Mouse (Mus musculus) liver, embryonic 13.5 days (tissue): ENCODE results near the gene Ccdc159. TPM values are rescaled to one million over a fixed set of nuclear protein-coding genes. Genes with fewer than 3 reads are reported as not detected.

ENCODE experiments used
- ATAC-seq: fragments of 200-750 bp; cut with Nextera tagmentation; 2 replicates; pipeline ENCODE4 v1.8.0; 2017; ENCODE audit warnings: low read depth, mild to moderate bottlenecking, moderate number of reproducible peaks, moderate library complexity
- DNase-seq: peaks from one replicate; pipeline ENCODE4 v3.0.0; 2022
- H3K27ac ChIP-seq: fragments of 300-500 bp; sonication (generic); 2 replicates; pipeline ENCODE4 v1.5.1; 2015; ENCODE audit warnings: moderate library complexity, mild to moderate bottlenecking, inconsistent platforms
- H3K27me3 ChIP-seq: fragments of 300-500 bp; sonication (generic); 2 replicates; pipeline ENCODE4 v1.6.1; 2015; ENCODE audit warnings: mild to moderate bottlenecking, inconsistent platforms
- H3K36me3 ChIP-seq: fragments of 300-500 bp; sonication (generic); 2 replicates; pipeline ENCODE4 v1.6.1; 2015; ENCODE audit warnings: mild to moderate bottlenecking, inconsistent platforms
- H3K4me1 ChIP-seq: fragments of 300-500 bp; sonication (generic); replicated peaks from 2 replicates; pipeline ENCODE4 v1.6.1; 2015; ENCODE audit warnings: inconsistent platforms
- H3K4me2 ChIP-seq: fragments of 300-500 bp; sonication (generic); 2 replicates; pipeline ENCODE4 v1.6.1; 2015; ENCODE audit warnings: inconsistent platforms, mild to moderate bottlenecking, moderate library complexity
- H3K4me3 ChIP-seq: fragments of 300-500 bp; sonication (generic); replicated peaks from 2 replicates; pipeline ENCODE4 v1.5.1; 2015; ENCODE audit warnings: mild to moderate bottlenecking, inconsistent platforms
- H3K9ac ChIP-seq: fragments of 300-500 bp; sonication (generic); 2 replicates; pipeline ENCODE4 v1.6.1; 2015; ENCODE audit warnings: mild to moderate bottlenecking, inconsistent platforms
- H3K9me3 ChIP-seq: fragments of 300-500 bp; sonication (generic); replicated peaks from 2 replicates; pipeline ENCODE4 v1.6.1; 2016; ENCODE audit warnings: inconsistent platforms
- WGBS: fragments of 180-500 bp; shearing (Covaris S2); methylation state at CpG from one replicate; pipeline ENCODE4 v1.1.7; 2015; ENCODE audit not compliant: insufficient replicate concordance; 5-methylcytosine and 5-hydroxymethylcytosine counted together
- polyA plus RNA-seq: library from polyadenylated mRNA; unstranded; fragments of >200 nt; fragmentation: Nextera tagmentation; extraction: Ambion mirVana; gene quantifications from 2 replicates; pipeline ENCODE4 v1.2.1, GENCODE M21; 2015

Ccdc159 gene
- polyA plus RNA-seq: 1.0 and 1.2 TPM in 2 replicates

DNA sequence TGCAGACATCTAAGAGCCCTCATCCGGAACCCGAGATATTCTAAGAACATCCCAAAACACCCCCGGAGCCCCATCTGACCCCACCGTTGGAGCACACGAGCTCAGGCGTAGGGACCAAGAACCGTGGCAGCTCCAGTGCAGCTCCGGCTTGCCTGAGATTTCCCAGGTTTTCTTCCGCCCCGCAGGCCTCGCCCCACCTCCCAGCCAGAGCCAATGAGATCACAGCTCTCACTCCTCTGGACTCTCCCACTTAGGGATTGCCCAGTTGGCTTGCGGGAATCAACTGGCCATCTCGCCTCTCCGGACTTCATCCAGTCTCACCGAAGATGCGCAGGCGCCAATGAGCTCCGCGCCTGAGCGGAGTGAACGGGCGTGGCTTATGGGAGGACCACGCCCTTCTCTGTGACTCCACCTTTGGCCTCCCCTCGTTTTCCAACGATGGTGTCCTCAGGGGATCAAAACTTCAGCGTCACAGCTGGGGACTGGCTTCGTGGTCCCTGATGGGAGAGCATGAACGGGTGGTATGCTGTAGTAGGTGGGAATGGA, at the start of gene Ccdc159, which contains the start of gene Tmem205:
Gene Ccdc159, plus strand, starts transcription at position 264 of the 546 bp plus-strand sequence.
Gene Tmem205, minus strand, starts transcription at position 349 of the 546 bp plus-strand sequence.
- 0% methylated on average over 28 of the region's 28 CpGs for WGBS
- H3K27ac ChIP-seq: 0 out of 2 replicates have a peak within 1 kb of the TSS, but pooled peaks have one; percentile 15
- no peaks in the 10 kb centered on the region; the same call in 1 of the 2 replicates for H3K36me3 ChIP-seq
- no peaks in the 10 kb centered on the region for H3K27me3 ChIP-seq
- H3K4me3 ChIP-seq: peak within 1 kb of the TSS; percentile 57
- H3K4me2 ChIP-seq: peak within 1 kb of the TSS; percentile 59
- ATAC-seq (peak; percentile 81), DNase-seq (peak; percentile 75)
- H3K9me3 ChIP-seq: no peaks in the 10 kb centered on the region
- H3K4me1 ChIP-seq: peaks cover 50% of the 10 kb centered on the region
- H3K9ac ChIP-seq: peak within 1 kb of the TSS; percentile 59

DNA sequence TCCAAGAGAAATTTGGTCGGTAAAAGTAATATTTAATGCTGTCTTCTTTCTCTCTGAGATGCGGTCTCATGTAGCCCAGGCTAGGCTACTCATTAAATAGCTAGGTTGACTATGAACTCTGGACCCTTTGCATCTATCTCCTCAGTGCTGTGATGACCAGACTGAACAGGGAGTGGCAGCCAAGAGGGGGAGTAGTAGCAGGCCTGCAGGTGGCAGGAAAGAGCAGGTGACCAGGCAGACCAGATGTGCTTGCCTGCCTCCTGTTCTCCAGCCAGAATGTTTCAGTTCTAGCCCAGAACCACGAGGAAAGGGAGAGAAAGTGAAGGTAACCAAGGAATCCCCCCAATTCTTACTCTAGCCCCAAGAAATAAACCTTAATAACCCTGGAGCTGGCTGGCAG, 38.0 kb upstream of the Ccdc159 start:
- Histone ChIP-seq H3K4me3 (no peak overlapping the region), H3K4me1 (no peaks in the 10 kb centered on the region), H3K9ac (no peak overlapping the region), H3K27me3 (peaks cover 7% of the 10 kb centered on the region; the same call in 1 of the 2 replicates), H3K27ac (no peak overlapping the region), H3K36me3 (no peaks in the 10 kb centered on the region), H3K9me3 (no peaks in the 10 kb centered on the region), H3K4me2 (no peak overlapping the region)
- ATAC-seq: no peak
- 40% methylated on average over 3 of the region's 3 CpGs for WGBS
- no peak for DNase-seq

DNA sequence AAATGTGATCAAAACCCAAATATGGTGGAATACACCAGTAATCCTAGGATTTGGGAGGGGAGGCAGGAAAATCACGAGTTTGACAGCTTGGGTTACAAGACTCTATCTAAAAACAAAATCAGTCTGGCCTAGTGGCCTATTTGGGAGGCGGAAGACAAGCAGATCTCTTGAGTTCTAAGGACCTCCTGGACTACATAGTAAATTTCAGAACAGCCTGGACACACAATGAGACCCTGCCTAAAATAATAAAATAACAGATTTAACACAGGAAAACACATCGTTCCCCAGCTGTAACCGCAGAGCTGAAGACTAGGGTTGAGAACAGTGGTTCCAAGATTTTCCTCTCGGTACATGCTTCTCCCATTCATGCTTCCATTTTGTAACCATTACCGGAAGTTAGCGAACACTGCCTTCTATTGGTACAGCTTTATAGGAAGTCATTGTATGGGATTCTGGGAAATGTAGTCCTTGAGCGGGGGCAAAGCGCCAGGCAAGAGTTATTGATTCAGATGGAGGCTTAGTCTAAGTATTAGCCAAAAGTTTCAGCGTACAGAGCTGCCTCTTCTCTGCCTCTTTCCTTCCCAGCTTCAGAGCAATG, 25.9 kb upstream of the Ccdc159 start:
- Histone ChIP-seq H3K9ac (no peak overlapping the region), H3K27ac (no peak overlapping the region), H3K9me3 (no peaks in the 10 kb centered on the region), H3K27me3 (0 out of 2 replicates have a peak, but pooled peaks cover 7% of the 10 kb centered on the region), H3K36me3 (no peaks in the 10 kb centered on the region), H3K4me3 (peak overlapping the region; percentile 43), H3K4me1 (0 out of 2 replicates have a peak, but pooled peaks cover 2% of the 10 kb centered on the region), H3K4me2 (peak overlapping the region; percentile 49)
- ATAC-seq (peak; percentile 61), DNase-seq (peak; percentile 19)
- WGBS: 14% methylated on average over 10 of the region's 10 CpGs

DNA sequence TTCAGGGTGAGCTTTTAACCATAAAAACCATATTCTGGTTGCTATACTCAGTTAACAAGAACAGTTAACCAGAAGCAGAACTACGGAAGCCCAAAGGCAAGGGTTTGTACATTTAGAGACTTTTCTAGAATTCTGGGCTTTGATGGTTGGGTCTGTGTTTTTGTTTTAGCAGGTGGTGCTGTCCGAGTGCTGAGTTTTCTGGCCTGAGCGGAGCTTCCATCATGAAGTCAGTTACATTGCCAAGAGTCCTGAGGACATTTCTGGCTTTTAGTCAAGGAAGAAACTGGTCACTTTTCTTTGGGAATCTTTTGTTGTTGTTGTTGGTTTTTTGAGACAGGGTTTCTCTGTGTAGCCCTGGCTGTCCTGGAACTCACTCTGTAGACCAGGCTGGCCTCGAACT, 23.2 kb upstream of the Ccdc159 start:
- Histone ChIP-seq H3K4me2 (no peak overlapping the region), H3K9me3 (no peaks in the 10 kb centered on the region), H3K36me3 (no peaks in the 10 kb centered on the region), H3K9ac (no peak overlapping the region), H3K4me1 (0 out of 2 replicates have a peak, but pooled peaks cover 2% of the 10 kb centered on the region), H3K27me3 (no peaks in the 10 kb centered on the region), H3K4me3 (no peak overlapping the region), H3K27ac (no peak overlapping the region)
- DNase-seq: no peak
- WGBS: 66% methylated on average over 4 of the region's 4 CpGs
- no peak for ATAC-seq

GRCm38 (mm10) chr9:21908216-21908615, 19.1 kb upstream of the Ccdc159 start:
- Histone ChIP-seq H3K4me1 (no peaks in the 10 kb centered on the region), H3K9ac (no peak overlapping the region), H3K27ac (no peak overlapping the region), H3K9me3 (no peaks in the 10 kb centered on the region), H3K4me2 (no peak overlapping the region), H3K27me3 (no peaks in the 10 kb centered on the region), H3K4me3 (no peak overlapping the region), H3K36me3 (no peaks in the 10 kb centered on the region)
- no peak for ATAC-seq
- no peak for DNase-seq
- 23% methylated on average over 11 of the region's 11 CpGs for WGBS

GRCm38 (mm10) chr9:21909474-21910223, 17.6 kb upstream of the Ccdc159 start:
- no peaks in the 10 kb centered on the region for H3K27me3 ChIP-seq
- no peak overlapping the region for H3K4me2 ChIP-seq
- H3K4me1 ChIP-seq: no peaks in the 10 kb centered on the region
- no peak for DNase-seq
- no peak overlapping the region for H3K9ac ChIP-seq
- no peaks in the 10 kb centered on the region for H3K9me3 ChIP-seq
- 57% methylated on average over 10 of the region's 10 CpGs for WGBS
- H3K27ac ChIP-seq: peak overlapping the region; percentile 32; the same call in 1 of the 2 replicates
- peak; percentile 31; the same call in 1 of the 2 replicates for ATAC-seq
- no peak overlapping the region for H3K4me3 ChIP-seq
- H3K36me3 ChIP-seq: 0 out of 2 replicates have a peak, but pooled peaks cover 5% of the 10 kb centered on the region

GRCm38 (mm10) chr9:21916851-21917492, 10.3 kb upstream of the Ccdc159 start:
- no peak for DNase-seq
- Histone ChIP-seq H3K9ac (peak overlapping the region; percentile 82), H3K27ac (no peak overlapping the region), H3K4me3 (peak overlapping the region; percentile 72), H3K36me3 (0 out of 2 replicates have a peak, but pooled peaks cover 11% of the 10 kb centered on the region), H3K9me3 (no peaks in the 10 kb centered on the region), H3K4me1 (peaks cover 27% of the 10 kb centered on the region), H3K27me3 (peaks cover 27% of the 10 kb centered on the region), H3K4me2 (peak overlapping the region; percentile 100)
- 57% methylated on average over 3 of the region's 3 CpGs for WGBS
- ATAC-seq: no peak

- Histone ChIP-seq H3K27me3 (peaks cover 27% of the 10 kb centered on the region), H3K36me3 (0 out of 2 replicates have a peak, but pooled peaks cover 11% of the 10 kb centered on the region), H3K9ac (peak overlapping the region; percentile 82), H3K4me3 (peak overlapping the region; percentile 72), H3K27ac (peak overlapping the region; percentile 34; the same call in 1 of the 2 replicates), H3K4me2 (peak overlapping the region; percentile 100), H3K9me3 (no peaks in the 10 kb centered on the region), H3K4me1 (peaks cover 27% of the 10 kb centered on the region)
- 1% methylated on average over 35 of the region's 35 CpGs for WGBS
- no peak; the same call in 1 of the 2 replicates for ATAC-seq
- no peak for DNase-seq
Measured at GRCm38 (mm10) chr9:21917493-21918034, 9.7 kb upstream of the Ccdc159 start.

DNA sequence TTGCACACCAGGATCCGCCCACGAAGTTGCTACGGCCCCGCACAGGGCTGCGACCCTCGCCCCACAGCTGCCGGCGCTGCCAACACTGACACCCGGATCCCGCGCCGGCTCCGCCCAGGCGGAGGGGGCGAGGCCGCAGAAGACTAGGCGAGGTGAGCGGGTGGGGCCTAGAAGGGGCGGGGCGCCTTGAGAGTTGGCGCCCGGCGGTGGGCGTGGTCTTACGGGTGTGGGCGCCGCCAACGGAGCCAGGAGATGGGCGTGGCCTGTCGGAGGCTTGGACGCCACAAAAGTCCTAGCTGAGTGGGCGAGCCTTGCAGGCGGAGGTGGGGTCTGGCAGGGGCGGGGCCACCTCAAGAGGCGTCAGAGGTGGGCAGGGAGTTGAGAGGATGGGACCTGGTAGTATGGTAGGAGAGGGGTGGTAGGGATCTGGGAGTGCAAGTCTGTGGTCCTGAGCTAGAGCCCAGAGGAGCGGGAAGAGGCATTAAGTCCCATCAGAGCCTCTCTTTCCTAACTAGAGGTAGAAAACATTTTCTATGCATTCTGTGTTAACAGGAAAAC, 9.2 kb upstream of the Ccdc159 start, which contains the start of gene Rab3d:
Gene Rab3d, minus strand, starts transcription at position 158 of the 558 bp plus-strand sequence.
- Histone ChIP-seq H3K9me3 (no peaks in the 10 kb centered on the region), H3K4me2 (peak within 1 kb of the TSS; percentile 100), H3K36me3 (0 out of 2 replicates have a peak, but pooled peaks cover 11% of the 10 kb centered on the region), H3K27ac (peak within 1 kb of the TSS; percentile 34; the same call in 1 of the 2 replicates), H3K9ac (peak within 1 kb of the TSS; percentile 82), H3K27me3 (peaks cover 27% of the 10 kb centered on the region), H3K4me1 (peaks cover 27% of the 10 kb centered on the region), H3K4me3 (peak within 1 kb of the TSS; percentile 72)
- ATAC-seq: peak; percentile 92
- 0% methylated on average over 36 of the region's 36 CpGs for WGBS
- DNase-seq: peak; percentile 95

GRCm38 (mm10) chr9:21918692-21919384, 8.4 kb upstream of the Ccdc159 start:
- H3K9me3 ChIP-seq: no peaks in the 10 kb centered on the region
- 0 out of 2 replicates have a peak, but pooled peaks cover 11% of the 10 kb centered on the region for H3K36me3 ChIP-seq
- ATAC-seq: no peak
- DNase-seq: no peak
- H3K4me3 ChIP-seq: peak overlapping the region; percentile 72
- 0 out of 2 replicates have a peak overlapping the region, but pooled peaks have one; percentile 25 for H3K27ac ChIP-seq
- H3K4me2 ChIP-seq: peak overlapping the region; percentile 100
- WGBS: 27% methylated on average over 5 of the region's 5 CpGs
- no peak overlapping the region for H3K9ac ChIP-seq
- peaks cover 35% of the 10 kb centered on the region for H3K4me1 ChIP-seq
- peaks cover 27% of the 10 kb centered on the region for H3K27me3 ChIP-seq
